Mouse (Mus musculus): ENCODE results near the gene BC051665. TPM values are rescaled to one million over a fixed set of nuclear protein-coding genes. Genes with fewer than 3 reads are reported as not detected.

BC051665 gene
- not detected in 2 replicates for polyA plus RNA-seq (2021; fragmentation: Nextera tagmentation)
- long read RNA-seq, experiment 1, result 0 reads
- long read RNA-seq, experiment 2, result 0 reads

GRCm38 (mm10) chr13:60786264-60786663, at the start of gene BC051665:
Gene BC051665, minus strand, starts transcription at chr13:60786364.

GRCm38 (mm10) chr13:60802749-60803148, 16.6 kb upstream of the BC051665 start, which contains the start of gene Ctsll3:
Gene Ctsll3, minus strand, starts transcription at chr13:60802849.

Other genes with a start within 250 kb of the BC051665 start
- gene Dapk1, start 184.4 kb downstream of the BC051665 start, polyA plus RNA-seq (2021; fragmentation: Nextera tagmentation), result 14.9 and 15.1 TPM in 2 replicates
- gene Ctsll3, start 16.5 kb upstream of the BC051665 start, polyA plus RNA-seq (2021; fragmentation: Nextera tagmentation), result not detected in 2 replicates
- gene 4930486L24Rik, start 78.1 kb upstream of the BC051665 start, polyA plus RNA-seq (2021; fragmentation: Nextera tagmentation), result not detected in 2 replicates
- 0.15 and 0.24 TPM in 2 replicates for gene Gm49392, start 110.5 kb upstream of the BC051665 start, polyA plus RNA-seq (2021; fragmentation: Nextera tagmentation)
- 0.77 and 0.85 TPM in 2 replicates for gene Ctla2b, start 111.1 kb upstream of the BC051665 start, polyA plus RNA-seq (2021; fragmentation: Nextera tagmentation)
- gene Tpbpb, start 118.5 kb upstream of the BC051665 start, polyA plus RNA-seq (2021; fragmentation: Nextera tagmentation), result not detected in 2 replicates
- not detected in 2 replicates for gene Gm49393, start 149.2 kb upstream of the BC051665 start, polyA plus RNA-seq (2021; fragmentation: Nextera tagmentation)
- gene Gm49391, start 150.2 kb upstream of the BC051665 start, polyA plus RNA-seq (2021; fragmentation: Nextera tagmentation), result 0.55 and 0.75 TPM in 2 replicates
- 12.4 and 14.9 TPM in 2 replicates for gene Ctla2a, start 150.3 kb upstream of the BC051665 start, polyA plus RNA-seq (2021; fragmentation: Nextera tagmentation)
- gene Tpbpa, start 155.6 kb upstream of the BC051665 start, polyA plus RNA-seq (2021; fragmentation: Nextera tagmentation), result not detected in 2 replicates
- not detected in 2 replicates for gene Ctsj, start 219.6 kb upstream of the BC051665 start, polyA plus RNA-seq (2021; fragmentation: Nextera tagmentation)